8 mouse cellular contexts compared by ENCODE assay signal in the genomic region with DNA sequence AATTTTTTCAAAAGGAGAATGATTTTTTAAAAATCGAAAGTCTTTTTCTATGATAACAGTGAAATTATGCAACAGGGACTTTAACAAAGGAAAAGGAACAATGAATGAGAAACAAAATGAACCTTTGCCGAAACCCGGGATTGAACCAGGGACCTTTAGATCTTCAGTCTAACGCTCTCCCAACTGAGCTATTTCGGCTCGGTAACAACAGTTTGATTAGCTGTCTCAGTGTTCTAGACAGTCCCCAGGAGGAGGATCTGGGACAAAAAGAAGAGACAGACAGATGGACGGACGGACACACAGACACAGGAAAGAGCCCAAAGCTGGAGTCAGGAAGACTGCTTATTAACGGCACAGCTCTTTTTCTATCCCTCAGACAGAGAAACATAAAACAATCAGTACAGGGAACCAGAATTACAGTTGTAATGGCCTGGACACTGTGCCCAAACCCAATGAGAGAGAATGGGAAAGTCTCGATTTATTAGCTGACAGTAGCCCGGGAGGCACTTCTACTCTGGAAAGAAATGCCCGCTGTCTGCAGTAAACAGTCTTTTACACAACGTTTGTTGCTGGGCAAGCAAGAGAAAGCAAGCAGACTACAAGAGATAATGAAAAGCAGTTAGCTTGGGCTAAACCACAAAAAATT. TPM values are rescaled to one million over a fixed set of nuclear protein-coding genes. Genes with fewer than 3 reads are reported as not detected.
DNase-seq lines count a peak whose midpoint lies in the region; ATAC-seq and TF ChIP-seq lines count a peak whose summit lies in the region.

No protein-coding gene starts in this region.

- peak; percentile 62 to 69 for DNase-seq in left cerebral cortex, adult 18-20 months (ENCODE audit: low spot score in 2 of 2)
- no peak for DNase-seq in left cerebral cortex, adult 11 months (ENCODE audit: low spot score)
- peak; percentile 76 for DNase-seq in c-Kit-positive CD71-negative TER-119-negative erythroid progenitor cells, embryonic 14.5 days (ENCODE audit: low read depth)
- DNase-seq in forebrain, postnatal 0 days: peak; percentile 77
- DNase-seq in monocyte, adult 2 months (ENCODE audit: low read depth in 1 of 2, low spot score in 2 of 2): peak; percentile 12 to 22
- DNase-seq in testis, postnatal 10 days (ENCODE audit: low spot score): no peak

- H3K4me2 ChIP-seq in forebrain, postnatal 0 days (ENCODE audit: low read depth): peak overlapping the region; percentile 39
- H3K4me2 ChIP-seq in intestine, embryonic 16.5 days (ENCODE audit: low read depth, low read length): peak overlapping the region; percentile 50
- peak overlapping the region; percentile 31 for H3K4me2 ChIP-seq in limb, embryonic 15.5 days

- WGBS in forebrain, postnatal 0 days: 3% methylated on average over 13 of the region's 13 CpGs
- 4% methylated on average over 13 of the region's 13 CpGs for WGBS in intestine, embryonic 16.5 days
- 4% methylated on average over 13 of the region's 13 CpGs for WGBS in limb, embryonic 15.5 days

- TF ChIP-seq CTCF in forebrain, postnatal 0 days (IDR thresholded peaks at IDR 0.05; ENCODE audit: low read depth): no peak

- H3K36me3 ChIP-seq in forebrain, postnatal 0 days (ENCODE audit: insufficient read depth): no peaks in the 10 kb centered on the region
- H3K36me3 ChIP-seq in intestine, embryonic 16.5 days (ENCODE audit: control insufficient read depth, insufficient read depth, low read length): no peaks in the 10 kb centered on the region
- H3K36me3 ChIP-seq in limb, embryonic 15.5 days: no peaks in the 10 kb centered on the region

- 0 out of 2 replicates have a peak, but pooled peaks cover 3% of the 10 kb centered on the region for H3K4me1 ChIP-seq in forebrain, postnatal 0 days (ENCODE audit: insufficient read depth)
- H3K4me1 ChIP-seq in intestine, embryonic 16.5 days (ENCODE audit: control insufficient read depth, insufficient read depth, low read length): no peaks in the 10 kb centered on the region
- H3K4me1 ChIP-seq in limb, embryonic 15.5 days: no peaks in the 10 kb centered on the region

- H3K27ac ChIP-seq in forebrain, postnatal 0 days (ENCODE audit: low read depth, low read length): no peak overlapping the region
- no peak overlapping the region for H3K27ac ChIP-seq in intestine, embryonic 16.5 days (ENCODE audit: low read length)
- H3K27ac ChIP-seq in limb, embryonic 15.5 days: no peak overlapping the region

- peak; percentile 70; the same call in 1 of the 2 replicates for ATAC-seq in forebrain, postnatal 0 days
- peak; percentile 85 for ATAC-seq in intestine, embryonic 16.5 days
- ATAC-seq in limb, embryonic 15.5 days (ENCODE audit: insufficient number of reproducible peaks, low FRiP score, low TSS enrichment, low read depth): no peak

- no peaks in the 10 kb centered on the region for H3K9me3 ChIP-seq in forebrain, postnatal 0 days (ENCODE audit: low read length)
- no peaks in the 10 kb centered on the region for H3K9me3 ChIP-seq in intestine, embryonic 16.5 days (ENCODE audit: control insufficient read depth, low read length)
- no peaks in the 10 kb centered on the region for H3K9me3 ChIP-seq in limb, embryonic 15.5 days

- H3K27me3 ChIP-seq in forebrain, postnatal 0 days (ENCODE audit: insufficient read depth, low read length): no peaks in the 10 kb centered on the region
- no peaks in the 10 kb centered on the region for H3K27me3 ChIP-seq in intestine, embryonic 16.5 days (replicated peaks; ENCODE audit: control insufficient read depth, insufficient read depth, low read length)
- no peaks in the 10 kb centered on the region for H3K27me3 ChIP-seq in limb, embryonic 15.5 days

- H3K9ac ChIP-seq in forebrain, postnatal 0 days: no peak overlapping the region
- H3K9ac ChIP-seq in intestine, embryonic 16.5 days (ENCODE audit: low read depth, low read length): peak overlapping the region; percentile 32; the same call in 1 of the 2 replicates
- H3K9ac ChIP-seq in limb, embryonic 15.5 days: no peak overlapping the region

- H3K4me3 ChIP-seq in forebrain, postnatal 0 days (ENCODE audit: low read depth, low read length): peak overlapping the region; percentile 31
- H3K4me3 ChIP-seq in intestine, embryonic 16.5 days (ENCODE audit: low read length): peak overlapping the region; percentile 55
- peak overlapping the region; percentile 32 for H3K4me3 ChIP-seq in limb, embryonic 15.5 days

RNA-seq across cellular contexts. Expression of a gene that starts 49.3 kb away (rescaled TPM):
- 10 to 100 TPM; 22.9 to 33.6 TPM for total RNA-seq in left cerebral cortex, adult 18-20 months (2021)
- total RNA-seq in forebrain, postnatal 0 days (2014; rRNA removed): 158 and 260 TPM in 2 replicates
- 4.6 and 4.9 TPM in 2 replicates for polyA plus RNA-seq in forebrain, postnatal 0 days (2015; fragmentation: Nextera tagmentation; extraction: Ambion mirVana)
- 15.5 and 19.5 TPM in 2 replicates for polyA plus RNA-seq in intestine, embryonic 16.5 days (2015; fragmentation: Nextera tagmentation; extraction: Ambion mirVana)
- polyA plus RNA-seq in limb, embryonic 15.5 days (2015; fragmentation: Nextera tagmentation; extraction: Ambion mirVana): 12.5 and 17.9 TPM in 2 replicates

RNA-seq across cellular contexts. Expression of a gene that starts 49.6 kb away (rescaled TPM):
- total RNA-seq in left cerebral cortex, adult 18-20 months (2021): 10 to 100 TPM; 27.2 to 27.7 TPM
- total RNA-seq in forebrain, postnatal 0 days (2014; rRNA removed): 584 and 748 TPM in 2 replicates
- 655 and 1,288 TPM in 2 replicates for polyA plus RNA-seq in forebrain, postnatal 0 days (2015; fragmentation: Nextera tagmentation; extraction: Ambion mirVana)
- 2,307 and 2,693 TPM in 2 replicates for polyA plus RNA-seq in intestine, embryonic 16.5 days (2015; fragmentation: Nextera tagmentation; extraction: Ambion mirVana)
- 2,482 and 2,904 TPM in 2 replicates for polyA plus RNA-seq in limb, embryonic 15.5 days (2015; fragmentation: Nextera tagmentation; extraction: Ambion mirVana)

RNA-seq across cellular contexts. Expression of a gene that starts 50.9 kb away (rescaled TPM):
- 10 to 100 TPM; 48.9 to 61.1 TPM for total RNA-seq in left cerebral cortex, adult 18-20 months (2021)
- total RNA-seq in forebrain, postnatal 0 days (2014; rRNA removed): 2,245 and 2,544 TPM in 2 replicates
- polyA plus RNA-seq in forebrain, postnatal 0 days (2015; fragmentation: Nextera tagmentation; extraction: Ambion mirVana): 2.4 and 5.0 TPM in 2 replicates
- polyA plus RNA-seq in intestine, embryonic 16.5 days (2015; fragmentation: Nextera tagmentation; extraction: Ambion mirVana): 5.7 and 9.6 TPM in 2 replicates
- 9.4 and 12.8 TPM in 2 replicates for polyA plus RNA-seq in limb, embryonic 15.5 days (2015; fragmentation: Nextera tagmentation; extraction: Ambion mirVana)

Comparison
In these comparisons a context has a peak if more than half of its experiments do, and no peak if none do; other contexts are left out.
1. DNase-seq: peak in left cerebral cortex, adult 18-20 months (2 of 2), c-Kit-positive CD71-negative TER-119-negative erythroid progenitor cells, embryonic 14.5 days (single experiment), forebrain, postnatal 0 days (single experiment) and monocyte, adult 2 months (2 of 2); none in left cerebral cortex, adult 11 months (single experiment) and testis, postnatal 10 days (single experiment).
2. Peak in every context shown above with its lines, with median percentiles within 50 percentile points of each other: H3K4me2 ChIP-seq and H3K4me3 ChIP-seq.